Mouse (Mus musculus): ENCODE measurements around the gene Dhx40. TPM values are rescaled to one million over a fixed set of nuclear protein-coding genes. Genes with fewer than 3 reads are reported as not detected.

Dhx40 gene
- polyA plus RNA-seq, 1 experiment from 2014 or later = 34.2 TPM

Other genes starting within 250 kb of the Dhx40 start
- 93.5 and 102 TPM in 2 replicates for gene Vmp1, start 123.9 kb downstream of the Dhx40 start, polyA plus RNA-seq (2015; fragmentation: Nextera tagmentation; extraction: Ambion mirVana)
- gene Ptrh2, start 123.8 kb downstream of the Dhx40 start, polyA plus RNA-seq (2015; fragmentation: Nextera tagmentation; extraction: Ambion mirVana) = 37.4 and 38.5 TPM in 2 replicates
- 142 and 147 TPM in 2 replicates for gene Cltc, start 50.2 kb downstream of the Dhx40 start, polyA plus RNA-seq (2015; fragmentation: Nextera tagmentation; extraction: Ambion mirVana)
- gene Ypel2, start 186.0 kb upstream of the Dhx40 start, polyA plus RNA-seq (2015; fragmentation: Nextera tagmentation; extraction: Ambion mirVana) = 8.5 and 10.2 TPM in 2 replicates

All from midbrain, embryonic 13.5 days (tissue).